Mouse (Mus musculus): Measurements from ENCODE around the gene Dctd.

GRCm38 (mm10) chr8:48122991-48123390, 24.1 kb downstream of the Dctd start:
- TF ChIP-seq CTCF (IDR thresholded peaks at IDR 0.05; ENCODE audit: low read depth, low read length) = no peak
- TF ChIP-seq POLR2A (IDR thresholded peaks at IDR 0.05; ENCODE audit: borderline replicate concordance, low read depth, low read length) = no peak

Measured in bone marrow macrophage, adult 2 months (primary cell).